Mouse (Mus musculus) MEL (cell line): ENCODE measurements around the gene Psmd3. TPM values are rescaled to one million over a fixed set of nuclear protein-coding genes. Genes with fewer than 3 reads are reported as not detected.

ENCODE experiments used
- DNase-seq: peaks from one replicate; pipeline ENCODE4 v3.0.0; 2011; ENCODE audit warnings: low read depth, low spot score
- H3K27ac ChIP-seq: 2 replicates; pipeline ENCODE4 v1.5.1; 2012; ENCODE audit warnings: low read depth, mild to moderate bottlenecking, control low read depth, low read length, moderate library complexity; ENCODE audit not compliant: control insufficient read depth
- H3K27me3 ChIP-seq, 2 experiments: fragments of 150-350 bp in 1 of 2; sonication (generic) in 1 of 2; 2 replicates each; pipeline ENCODE4 v1.6.1; 2012; ENCODE audit warnings: low read length in 2 of 2, mild to moderate bottlenecking in 2 of 2, improper control_type of control experiment in 1 of 2, moderate library complexity in 1 of 2; ENCODE audit not compliant: insufficient read depth in 2 of 2, control insufficient read depth in 1 of 2
- H3K36me3 ChIP-seq, 2 experiments: 2 replicates each; pipeline ENCODE4 v1.6.1; 2012 to 2014; ENCODE audit warnings: low read length in 2 of 2, improper control_type of control experiment in 1 of 2, inconsistent platforms in 1 of 2, mild to moderate bottlenecking in 1 of 2; ENCODE audit not compliant: insufficient read depth in 2 of 2, control insufficient read depth in 1 of 2
- H3K4me1 ChIP-seq, 2 experiments: fragments of 150-350 bp in 1 of 2; sonication (generic) in 1 of 2; 2 replicates each; pipeline ENCODE4 v1.6.1; 2012; ENCODE audit warnings: low read length in 2 of 2, improper control_type of control experiment in 1 of 2, mild to moderate bottlenecking in 1 of 2; ENCODE audit not compliant: insufficient read depth in 2 of 2, control insufficient read depth in 1 of 2
- H3K4me3 ChIP-seq, 2 experiments: fragments of 150-350 bp in 1 of 2; sonication (generic) in 1 of 2; 2 replicates each; pipeline ENCODE4 v1.5.1; 2012; ENCODE audit warnings: low read depth in 2 of 2, low read length in 2 of 2, mild to moderate bottlenecking in 2 of 2, moderate library complexity in 2 of 2, control low read depth in 1 of 2, improper control_type of control experiment in 1 of 2; ENCODE audit not compliant: control insufficient read depth in 1 of 2, insufficient read depth in 1 of 2
- H3K79me2 ChIP-seq: 2 replicates; pipeline ENCODE4 v1.6.1; 2012; ENCODE audit warnings: mild to moderate bottlenecking, low read length, moderate library complexity; ENCODE audit not compliant: control insufficient read depth, poor library complexity, insufficient read depth
- H3K9ac ChIP-seq: 2 replicates; pipeline ENCODE4 v1.6.1; 2012; ENCODE audit warnings: low read depth, mild to moderate bottlenecking, control low read depth, low read length, moderate library complexity; ENCODE audit not compliant: control insufficient read depth, poor library complexity, severe bottlenecking
- H3K9me3 ChIP-seq: fragments of 150-350 bp; sonication (generic); replicated peaks from 2 replicates; pipeline ENCODE4 v1.6.1; 2012; ENCODE audit warnings: mild to moderate bottlenecking, low read length, improper control_type of control experiment, moderate library complexity; ENCODE audit not compliant: insufficient read depth
- BHLHE40 ChIP-seq: IDR thresholded peaks from 2 replicates; pipeline ENCODE4 v1.6.1; 2012; ENCODE audit warnings: low read depth, mild to moderate bottlenecking, inconsistent platforms, low read length, improper control_type of control experiment, borderline replicate concordance
- CTCF ChIP-seq, 3 experiments: IDR thresholded peaks in 2 of 3; conservative IDR thresholded peaks in 1 of 3; 2 replicates each; pipeline ENCODE4 v1.5.1; 2011 to 2012; ENCODE audit warnings: low read length in 3 of 3, low read depth in 2 of 3, mild to moderate bottlenecking in 2 of 3, improper control_type of control experiment in 1 of 3, inconsistent platforms in 1 of 3, mixed read lengths in 1 of 3, moderate library complexity in 1 of 3; ENCODE audit not compliant: control insufficient read depth in 1 of 3, insufficient read depth in 1 of 3, poor library complexity in 1 of 3, severe bottlenecking in 1 of 3
- E2F4 ChIP-seq: IDR thresholded peaks from 2 replicates; pipeline ENCODE4 v1.6.1; 2011; ENCODE audit warnings: low read depth, low read length, improper control_type of control experiment, borderline replicate concordance
- ELF1 ChIP-seq: IDR thresholded peaks from 2 replicates; pipeline ENCODE4 v1.6.1; 2014; ENCODE audit warnings: low read depth, mild to moderate bottlenecking, inconsistent platforms, low read length, improper control_type of control experiment, moderate library complexity
- EP300 ChIP-seq, 2 experiments: IDR thresholded peaks; 2 replicates each; pipeline ENCODE4 v1.6.1; 2011; ENCODE audit warnings: improper control_type of control experiment in 2 of 2, low read length in 2 of 2, low read depth in 1 of 2, mild to moderate bottlenecking in 1 of 2
- ETS1 ChIP-seq: IDR thresholded peaks from 2 replicates; pipeline ENCODE4 v1.6.1; 2012; ENCODE audit warnings: low read depth, mild to moderate bottlenecking, inconsistent platforms, low read length, improper control_type of control experiment, moderate library complexity
- GATA1 ChIP-seq: IDR thresholded peaks from 2 replicates; pipeline ENCODE4 v1.6.1; 2011; ENCODE audit warnings: low read depth, low read length, improper control_type of control experiment
- HCFC1 ChIP-seq: IDR thresholded peaks from 2 replicates; pipeline ENCODE4 v1.6.1; 2012; ENCODE audit warnings: low read depth, mild to moderate bottlenecking, inconsistent platforms, low read length, improper control_type of control experiment, moderate library complexity
- MAFK ChIP-seq: IDR thresholded peaks from 2 replicates; pipeline ENCODE4 v1.6.1; 2011; ENCODE audit warnings: low read depth, mild to moderate bottlenecking, low read length, improper control_type of control experiment, borderline replicate concordance
- MAX ChIP-seq: IDR thresholded peaks from 2 replicates; pipeline ENCODE4 v1.6.1; 2011; ENCODE audit warnings: low read length, improper control_type of control experiment
- MXI1 ChIP-seq: IDR thresholded peaks from 2 replicates; pipeline ENCODE4 v1.6.1; 2011; ENCODE audit warnings: mild to moderate bottlenecking, low read depth, low read length, improper control_type of control experiment
- NRF1 ChIP-seq: IDR thresholded peaks from 2 replicates; pipeline ENCODE4 v1.6.1; 2014; ENCODE audit warnings: low read depth, mild to moderate bottlenecking, inconsistent platforms, low read length, improper control_type of control experiment, moderate library complexity; ENCODE audit not compliant: poor library complexity, insufficient read depth, severe bottlenecking
- POLR2AphosphoS5 ChIP-seq: IDR thresholded peaks from 2 replicates; pipeline ENCODE4 v1.6.1; 2012; ENCODE audit warnings: low read depth, borderline replicate concordance, mild to moderate bottlenecking, inconsistent platforms, low read length, moderate library complexity, mixed read lengths
- RCOR1 ChIP-seq: IDR thresholded peaks from 2 replicates; pipeline ENCODE4 v1.6.1; 2012; ENCODE audit warnings: low read depth, mild to moderate bottlenecking, inconsistent platforms, low read length, improper control_type of control experiment
- SIN3A ChIP-seq: IDR thresholded peaks from 2 replicates; pipeline ENCODE4 v1.6.1; 2012; ENCODE audit warnings: low read length, improper control_type of control experiment, inconsistent platforms
- TCF12 ChIP-seq: IDR thresholded peaks from 2 replicates; pipeline ENCODE4 v1.6.1; 2014; ENCODE audit warnings: low read depth, mild to moderate bottlenecking, inconsistent platforms, low read length, improper control_type of control experiment, moderate library complexity
- ZKSCAN1 ChIP-seq: IDR thresholded peaks from 2 replicates; pipeline ENCODE4 v1.6.1; 2012; ENCODE audit warnings: low read depth, mild to moderate bottlenecking, inconsistent platforms, low read length, improper control_type of control experiment, moderate library complexity
- polyA plus RNA-seq, 2 experiments: library from polyadenylated mRNA; stranded (reverse) in 1 of 2; unstranded in 1 of 2; fragments of >175 nt in 1 of 2; fragments of >200 nt in 1 of 2; gene quantifications; 2 replicates each; pipeline versions ENCODE4 v1.2.1 to v1.2.4; 2012; ENCODE audit warnings: low replicate concordance in 2 of 2, low read depth in 1 of 2; ENCODE audit not compliant: insufficient read length in 2 of 2, insufficient read depth in 1 of 2, missing spikeins in 1 of 2
- total RNA-seq: library from RNA; depleted of rRNA; stranded (reverse); fragments of 300-350 nt; gene quantifications from 2 replicates; pipeline ENCODE4 v1.2.3, GENCODE M21; 2012

Gene Psmd3
- total and polyA plus RNA-seq, 3 experiments = 214 to 417 (median 350) TPM

DNA sequence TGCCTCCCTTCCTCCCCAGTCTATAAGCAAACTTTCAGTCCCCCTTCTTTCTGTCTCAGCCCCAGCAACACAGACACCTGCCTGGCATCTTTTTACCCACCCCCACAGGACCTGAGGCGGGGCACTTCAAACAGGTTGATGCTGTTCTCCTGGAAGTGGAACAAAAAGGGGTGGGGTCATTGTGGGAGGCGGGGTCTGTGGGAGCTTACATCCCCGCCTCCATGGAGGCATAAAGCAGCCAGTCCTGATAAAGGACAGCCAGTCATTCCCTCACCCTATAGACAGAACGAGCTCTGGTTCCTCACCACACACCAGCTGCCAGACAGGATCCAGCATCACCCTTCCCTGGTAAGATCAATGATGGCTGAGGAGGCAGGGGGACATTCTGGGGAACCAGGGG is 18.3 kb upstream of the Psmd3 start, which contains the start of gene Gsdma:
Gene Gsdma, plus strand, starts transcription at position 261 of the 400 bp plus-strand sequence.
- Histone ChIP-seq H3K4me1 (peaks cover 0 to 12% of the 10 kb centered on the region in 2 experiments; a peak in 2 of 4 replicates), H3K79me2 (no peaks in the 10 kb centered on the region), H3K27ac (no peak within 1 kb of the TSS), H3K27me3 (peaks cover 1 to 3% of the 10 kb centered on the region in 2 experiments; a peak in 3 of 4 replicates), H3K9me3 (no peaks in the 10 kb centered on the region), H3K9ac (no peak within 1 kb of the TSS), H3K4me3 (no peak within 1 kb of the TSS), H3K36me3 (0 out of 4 replicates have a peak, but pooled peaks cover 0 to 2% of the 10 kb centered on the region in 2 experiments)
- TF ChIP-seq HCFC1 = no peak
- no peak for TF ChIP-seq E2F4
- TF ChIP-seq CTCF (IDR thresholded peaks at IDR 0.05 in 2 of 3, conservative IDR thresholded peaks at IDR 0.05 in 1 of 3; ENCODE audit: control insufficient read depth in 1 of 3, insufficient read depth in 1 of 3, low read depth in 2 of 3, low read length in 3 of 3, poor library complexity in 1 of 3, severe bottlenecking in 1 of 3) = no peak
- no peak for TF ChIP-seq MAFK
- DNase-seq = peak; percentile 64

DNA sequence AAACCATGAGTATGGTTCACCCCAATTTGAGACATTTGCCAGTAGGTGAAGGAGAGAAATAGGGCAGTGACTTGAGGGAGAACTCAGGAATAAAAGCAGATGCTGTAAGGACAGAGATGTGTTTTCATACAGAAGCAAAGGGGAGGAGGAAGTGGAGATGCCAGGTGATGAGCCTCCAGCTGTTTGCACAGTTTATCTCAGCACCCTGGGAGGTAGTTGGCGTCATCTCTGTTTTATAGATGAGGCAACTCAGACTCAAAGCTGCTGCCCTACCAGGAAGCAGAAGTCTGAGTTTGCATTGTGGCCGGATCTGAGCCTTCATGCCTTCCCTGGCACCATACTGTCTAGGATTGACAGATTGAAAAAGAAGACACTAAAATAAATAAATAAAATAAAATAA is 13.4 kb upstream of the Psmd3 start:
- Histone ChIP-seq H3K27ac (no peak overlapping the region), H3K9ac (no peak overlapping the region), H3K4me1 (peaks cover 15 to 36% of the 10 kb centered on the region in 2 experiments), H3K79me2 (no peaks in the 10 kb centered on the region), H3K9me3 (no peaks in the 10 kb centered on the region), H3K27me3 (peaks cover 0 to 1% of the 10 kb centered on the region in 2 experiments; a peak in 1 of 4 replicates), H3K4me3 (no peak overlapping the region), H3K36me3 (peaks cover 0 to 15% of the 10 kb centered on the region in 2 experiments; a peak in 2 of 4 replicates)
- peak; percentile 66 for DNase-seq
- TF ChIP-seq ETS1 = peak; percentile 100
- no peak for TF ChIP-seq POLR2AphosphoS5
- TF ChIP-seq GATA1 = peak; percentile 52; the same call in 1 of the 2 replicates
- peak; percentile 72 for TF ChIP-seq SIN3A
- TF ChIP-seq E2F4 = no peak
- no peak for TF ChIP-seq NRF1

DNA sequence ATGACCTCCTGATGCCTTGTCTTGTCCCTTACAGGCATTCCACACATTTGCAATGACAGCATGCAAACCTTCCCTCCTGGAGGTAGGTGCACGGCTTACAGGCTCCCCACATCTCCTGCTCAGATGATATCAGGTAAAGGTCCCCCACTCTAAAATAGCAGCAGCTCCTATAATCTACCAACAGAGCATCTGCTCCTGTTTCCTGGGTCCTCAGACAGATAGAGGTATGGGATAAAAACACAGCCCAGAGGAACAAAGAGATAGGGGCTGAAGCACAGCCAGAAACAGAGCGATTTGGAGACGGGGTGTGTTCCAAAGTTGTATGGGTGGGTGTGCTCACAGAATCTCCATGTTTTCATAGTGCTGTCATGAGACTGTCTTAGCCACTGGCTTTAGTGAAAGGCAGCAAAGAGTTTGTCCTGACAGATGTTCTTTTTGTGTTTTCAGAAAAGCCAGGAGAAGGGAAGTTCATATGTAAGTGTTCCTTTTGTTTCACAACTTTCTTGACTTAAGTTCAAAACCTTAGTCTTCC is 11.0 kb upstream of the Psmd3 start:
- H3K79me2 ChIP-seq = no peaks in the 10 kb centered on the region
- no peak overlapping the region for H3K4me3 ChIP-seq
- H3K9ac ChIP-seq = peak overlapping the region; percentile 8; the same call in 1 of the 2 replicates
- H3K27ac ChIP-seq = peak overlapping the region; percentile 45
- no peaks in the 10 kb centered on the region for H3K9me3 ChIP-seq
- peaks cover 0 to 21% of the 10 kb centered on the region in 2 experiments; a peak in 2 of 4 replicates for H3K36me3 ChIP-seq
- peak; percentile 63 for DNase-seq
- H3K27me3 ChIP-seq = peaks cover 0 to under 1% of the 10 kb centered on the region in 2 experiments; a peak in 1 of 4 replicates
- TF ChIP-seq TCF12 (peak; percentile 85), SIN3A (peak; percentile 67; the same call in 1 of the 2 replicates), MXI1 (peak; percentile 34; the same call in 1 of the 2 replicates), MAX (0 out of 2 replicates have a peak, but pooled peaks have one; percentile 20), ETS1 (peak; percentile 79), ELF1 (peak; percentile 15; the same call in 1 of the 2 replicates), EP300 (IDR thresholded peaks at IDR 0.05; ENCODE audit: low read depth in 1 of 2, low read length in 2 of 2) (peak; percentile 57 to 82), NRF1 (no peak), GATA1 (peak; percentile 64), RCOR1 (peak; percentile 72), ZKSCAN1 (no peak), BHLHE40 (no peak)
- H3K4me1 ChIP-seq = peaks cover 22 to 40% of the 10 kb centered on the region in 2 experiments
